Mouse (Mus musculus) hindbrain, embryonic 10.5 days (tissue): ENCODE measurements around the gene Ccl8. TPM values are rescaled to one million over a fixed set of nuclear protein-coding genes. Genes with fewer than 3 reads are reported as not detected.

Experiments
- DNase-seq: peaks from one replicate; pipeline ENCODE4 v3.0.0-alpha.2; 2017; ENCODE audit warnings: low spot score
- H3K27ac ChIP-seq: fragments of 300-500 bp; sonication (generic); 2 replicates; pipeline ENCODE4 v1.5.1; 2016; ENCODE audit warnings: mild to moderate bottlenecking, moderate library complexity
- H3K27me3 ChIP-seq: fragments of 300-500 bp; sonication (generic); 2 replicates; pipeline ENCODE4 v1.6.1; 2016; ENCODE audit warnings: mild to moderate bottlenecking; ENCODE audit not compliant: poor library complexity, insufficient read depth, severe bottlenecking
- H3K36me3 ChIP-seq: fragments of 300-500 bp; sonication (generic); 2 replicates; pipeline ENCODE4 v1.6.1; 2016; ENCODE audit warnings: mild to moderate bottlenecking, moderate library complexity
- H3K4me1 ChIP-seq: fragments of 300-500 bp; sonication (generic); replicated peaks from 2 replicates; pipeline ENCODE4 v1.6.1; 2016; ENCODE audit warnings: mild to moderate bottlenecking
- H3K4me3 ChIP-seq: fragments of 300-500 bp; sonication (generic); 2 replicates; pipeline ENCODE4 v1.5.1; 2016; ENCODE audit warnings: mild to moderate bottlenecking, moderate library complexity
- H3K9me3 ChIP-seq: fragments of 300-500 bp; sonication (generic); 2 replicates; pipeline ENCODE4 v1.6.1; 2016; ENCODE audit warnings: mild to moderate bottlenecking, moderate library complexity
- WGBS: fragments of 180-500 bp; shearing (Covaris S2); methylation state at CpG from one replicate; pipeline ENCODE4 v1.1.7; 2016; 5-methylcytosine and 5-hydroxymethylcytosine counted together
- polyA plus RNA-seq: library from polyadenylated mRNA; unstranded; fragments of >200 nt; fragmentation: Nextera tagmentation; extraction: Ambion mirVana; gene quantifications from 2 replicates; pipeline ENCODE4 v1.2.1, GENCODE M21; 2016

The Ccl8 gene
- polyA plus RNA-seq, 1 experiment from 2014 or later, result not detected

DNA sequence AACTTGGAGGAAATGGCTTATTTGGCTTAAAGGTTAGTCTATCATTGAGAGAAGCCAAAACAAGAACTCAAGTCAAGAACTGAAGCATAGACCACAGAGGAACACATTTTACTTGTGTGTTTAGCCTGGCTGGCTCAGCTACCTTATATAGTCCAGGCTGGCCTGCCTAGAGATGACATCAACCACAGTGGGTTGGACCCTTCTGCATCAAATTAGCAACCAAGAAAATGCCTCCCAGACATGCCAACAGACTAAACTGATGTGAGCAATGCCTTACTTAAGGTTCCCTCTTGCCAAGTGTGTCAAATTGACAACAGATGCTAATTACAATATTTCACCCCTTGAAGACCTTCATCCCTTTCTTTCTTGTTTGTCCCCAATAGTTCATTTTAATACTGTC lies 5.4 kb upstream of the Ccl8 start:
- DNase-seq, result no peak
- H3K27me3 ChIP-seq, result no peaks in the 10 kb centered on the region
- H3K4me3 ChIP-seq, result no peak overlapping the region
- H3K27ac ChIP-seq, result no peak overlapping the region
- H3K36me3 ChIP-seq, result no peaks in the 10 kb centered on the region
- no peaks in the 10 kb centered on the region for H3K4me1 ChIP-seq
- H3K9me3 ChIP-seq, result no peaks in the 10 kb centered on the region

DNA sequence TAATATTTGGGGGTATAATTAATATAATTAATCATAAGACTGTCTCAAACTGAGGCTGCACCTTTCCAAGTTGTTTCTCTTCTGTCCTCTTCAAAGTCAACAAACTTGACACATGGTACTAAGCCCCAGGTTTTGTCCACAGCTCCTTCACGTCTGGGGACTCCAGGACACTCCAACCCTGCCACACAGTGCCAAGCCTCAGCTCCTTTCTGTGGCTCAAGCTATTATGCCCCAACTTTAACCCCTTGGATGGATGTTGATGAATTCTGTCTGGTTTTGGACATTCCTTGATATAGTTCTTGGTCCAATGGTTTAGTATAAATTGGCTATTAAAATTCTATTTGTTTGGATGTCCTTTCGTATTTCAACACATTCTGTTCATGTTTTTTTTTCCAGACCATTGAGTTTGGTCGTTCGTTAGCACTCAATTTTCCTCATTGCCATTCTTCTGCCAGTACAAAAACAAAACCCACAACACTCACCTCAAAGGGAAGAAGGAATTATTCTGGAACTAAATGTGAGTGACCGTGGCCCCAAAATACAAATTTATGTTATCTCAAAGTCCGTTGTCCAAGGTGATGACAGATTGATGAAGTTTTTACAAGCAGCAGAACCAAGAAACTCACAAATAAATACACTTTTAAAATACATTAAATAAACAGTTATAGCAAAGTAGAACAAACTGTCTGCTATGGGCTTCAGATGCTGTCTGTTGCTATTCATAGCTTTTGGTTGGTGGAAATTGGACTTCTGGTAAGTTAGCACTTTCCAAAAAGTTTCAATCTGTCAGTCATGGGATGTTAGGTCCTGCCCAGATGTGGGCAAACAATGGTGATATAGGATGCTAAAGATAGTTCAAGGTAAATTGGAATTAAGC lies 4.4 kb upstream of the Ccl8 start:
- no peak overlapping the region for H3K27ac ChIP-seq
- H3K9me3 ChIP-seq, result no peaks in the 10 kb centered on the region
- H3K36me3 ChIP-seq, result no peaks in the 10 kb centered on the region
- no peaks in the 10 kb centered on the region for H3K27me3 ChIP-seq
- DNase-seq, result no peak
- 75% methylated on average over 6 of the region's 6 CpGs for WGBS
- no peaks in the 10 kb centered on the region for H3K4me1 ChIP-seq
- H3K4me3 ChIP-seq, result no peak overlapping the region

DNA sequence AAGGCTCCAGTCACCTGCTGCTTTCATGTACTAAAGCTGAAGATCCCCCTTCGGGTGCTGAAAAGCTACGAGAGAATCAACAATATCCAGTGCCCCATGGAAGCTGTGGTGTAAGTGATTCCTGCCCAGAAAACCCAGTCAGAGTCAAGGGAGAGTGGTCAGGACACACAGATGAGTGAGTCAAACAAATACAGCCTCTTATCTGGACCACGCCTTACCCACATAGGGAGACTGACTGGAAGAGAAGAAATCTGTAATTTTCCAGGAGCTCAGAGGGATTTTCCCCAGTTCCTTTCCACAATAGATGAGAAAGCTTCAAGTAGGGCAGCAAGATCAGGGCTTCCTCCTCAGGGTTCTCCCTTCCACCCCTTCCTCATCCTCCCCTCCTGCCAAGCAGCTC lies 1.1 kb downstream of the Ccl8 start:
- Histone ChIP-seq H3K27me3 (no peaks in the 10 kb centered on the region), H3K4me1 (no peaks in the 10 kb centered on the region), H3K36me3 (no peaks in the 10 kb centered on the region), H3K9me3 (no peaks in the 10 kb centered on the region), H3K27ac (no peak overlapping the region), H3K4me3 (no peak overlapping the region)
- no peak for DNase-seq
- 85% methylated on average over 3 of the region's 3 CpGs for WGBS

DNA sequence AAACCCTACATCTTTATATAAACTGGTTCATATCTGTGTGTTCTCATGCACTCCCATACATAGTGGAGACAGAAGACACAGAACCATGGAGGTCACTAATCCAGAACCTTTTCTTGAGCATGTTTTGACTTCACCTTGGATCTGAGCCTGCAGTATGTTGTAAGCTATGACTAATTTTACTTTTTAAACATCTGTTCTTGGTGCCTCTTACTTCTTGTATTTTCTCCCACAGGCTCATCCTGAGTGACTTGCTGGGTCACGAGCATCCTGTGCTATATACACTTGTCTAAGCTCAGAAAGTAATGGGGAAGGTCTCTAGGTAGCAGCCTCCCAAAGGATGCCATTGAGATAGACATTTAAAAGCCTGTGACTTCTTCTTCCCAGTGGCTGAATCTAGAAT lies 18.0 kb downstream of the Ccl8 start:
- H3K36me3 ChIP-seq, result no peaks in the 10 kb centered on the region
- no peak overlapping the region for H3K27ac ChIP-seq
- H3K9me3 ChIP-seq, result no peaks in the 10 kb centered on the region
- 67% methylated on average over 1 of the region's 1 CpGs for WGBS
- no peak for DNase-seq
- H3K4me1 ChIP-seq, result no peaks in the 10 kb centered on the region
- no peaks in the 10 kb centered on the region for H3K27me3 ChIP-seq
- no peak overlapping the region for H3K4me3 ChIP-seq

DNA sequence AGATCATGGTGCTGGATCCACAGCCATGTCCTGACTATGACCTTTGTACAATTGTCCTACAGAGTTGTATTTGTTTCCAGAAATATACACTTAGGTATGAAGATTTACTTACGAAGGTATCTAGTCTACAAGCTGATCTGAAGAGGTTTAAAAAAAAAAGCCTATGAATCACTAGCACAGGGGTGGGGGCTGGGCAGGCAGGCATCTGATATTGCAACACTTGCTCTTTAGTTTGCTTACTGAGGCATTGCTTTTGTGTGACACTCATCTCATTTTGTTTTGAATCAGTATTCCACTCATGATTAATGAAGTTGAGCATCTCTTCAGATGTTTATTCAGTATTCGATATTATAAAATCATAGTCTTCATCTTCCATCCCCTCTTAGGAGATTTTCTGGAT lies 21.2 kb downstream of the Ccl8 start:
- Histone ChIP-seq H3K9me3 (no peaks in the 10 kb centered on the region), H3K27me3 (no peaks in the 10 kb centered on the region), H3K27ac (no peak overlapping the region), H3K4me1 (no peaks in the 10 kb centered on the region), H3K4me3 (no peak overlapping the region), H3K36me3 (no peaks in the 10 kb centered on the region)
- 82% methylated on average over 2 of the region's 2 CpGs for WGBS
- DNase-seq, result no peak

DNA sequence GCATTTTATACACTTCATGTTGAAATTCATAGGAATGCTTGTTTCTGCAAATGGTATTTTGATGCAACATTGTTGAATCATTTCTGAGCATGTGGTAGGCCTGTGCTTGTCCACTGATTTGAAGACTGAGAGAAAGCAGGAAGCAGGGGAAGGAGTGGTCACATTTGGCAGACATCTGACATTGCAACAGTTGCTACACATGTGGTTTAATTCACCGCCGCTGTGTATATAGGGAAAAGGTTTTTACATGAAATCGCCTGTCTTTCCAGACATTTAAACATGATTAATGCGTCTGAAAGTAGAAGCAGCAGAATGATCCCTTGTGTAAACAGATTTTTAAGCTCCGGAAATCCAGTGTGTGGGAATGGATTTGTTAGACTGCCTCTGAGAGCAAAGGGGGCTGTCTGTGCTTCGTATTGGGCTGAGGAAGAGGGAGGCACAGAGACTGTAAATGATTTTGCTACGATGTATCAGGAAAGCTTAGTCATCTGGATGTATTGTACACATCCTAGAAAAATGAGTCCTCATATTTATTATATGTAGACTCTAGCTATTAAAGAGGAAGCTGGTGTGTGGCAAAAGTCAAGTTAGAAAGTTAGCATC lies 24.6 kb downstream of the Ccl8 start:
- WGBS, result 82% methylated on average over 7 of the region's 7 CpGs
- Histone ChIP-seq H3K9me3 (no peaks in the 10 kb centered on the region), H3K4me3 (no peak overlapping the region), H3K36me3 (no peaks in the 10 kb centered on the region), H3K27me3 (no peaks in the 10 kb centered on the region), H3K4me1 (no peaks in the 10 kb centered on the region), H3K27ac (no peak overlapping the region)
- no peak for DNase-seq

DNA sequence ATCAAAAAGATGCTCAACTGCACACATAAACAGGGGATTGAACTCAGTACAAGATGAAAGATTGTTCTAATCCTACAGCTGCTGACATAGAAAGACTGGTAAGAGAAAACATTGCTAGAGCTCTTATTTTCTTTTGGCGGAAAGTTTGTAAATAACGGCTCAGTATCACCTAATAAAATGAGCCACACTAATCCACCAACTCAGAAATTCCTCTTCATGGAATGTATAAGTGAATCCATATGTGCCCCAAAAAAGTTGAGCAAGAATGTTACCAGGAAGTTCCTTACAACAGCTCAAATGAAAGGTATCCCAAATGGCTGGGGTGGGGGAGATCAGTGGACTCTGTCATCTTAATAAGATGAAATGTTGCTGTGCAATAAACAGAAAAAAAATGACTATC lies 44.1 kb downstream of the Ccl8 start:
- WGBS, result 91% methylated on average over 2 of the region's 2 CpGs

DNA sequence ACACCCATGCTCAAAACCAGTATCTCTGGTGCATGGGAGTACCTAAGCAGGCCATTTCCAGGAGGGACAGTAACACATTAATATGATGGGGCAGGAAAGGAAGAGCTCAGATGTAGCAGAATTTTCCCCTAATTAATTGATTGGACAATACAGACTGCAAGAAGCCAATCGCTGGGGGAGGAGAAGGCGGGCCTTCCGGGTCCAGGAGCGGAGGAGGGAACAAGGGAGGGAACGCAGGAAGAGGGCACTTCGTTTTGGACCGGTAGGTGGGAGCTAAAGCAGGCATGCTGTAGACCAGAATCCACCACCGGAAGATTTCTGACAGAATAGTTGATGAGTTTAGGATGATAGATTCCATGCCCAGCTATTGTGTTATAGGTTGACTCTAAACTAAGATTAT lies 48.3 kb downstream of the Ccl8 start:
- no peaks in the 10 kb centered on the region for H3K27me3 ChIP-seq
- no peak overlapping the region for H3K27ac ChIP-seq
- no peak for DNase-seq
- H3K9me3 ChIP-seq, result no peaks in the 10 kb centered on the region
- no peak overlapping the region for H3K4me3 ChIP-seq
- no peaks in the 10 kb centered on the region for H3K4me1 ChIP-seq
- no peaks in the 10 kb centered on the region for H3K36me3 ChIP-seq
- WGBS, result 67% methylated on average over 8 of the region's 8 CpGs

More for the DNA sequence above, 44.1 kb downstream of the Ccl8 start:
- Histone ChIP-seq H3K4me1 (no peaks in the 10 kb centered on the region), H3K9me3 (no peaks in the 10 kb centered on the region), H3K4me3 (no peak overlapping the region), H3K36me3 (no peaks in the 10 kb centered on the region), H3K27me3 (no peaks in the 10 kb centered on the region), H3K27ac (no peak overlapping the region)
- DNase-seq, result no peak

Other genes with a start within 250 kb of the Ccl8 start
- 1.6 and 2.6 TPM in 2 replicates for gene Asic2, start 146.7 kb upstream of the Ccl8 start, polyA plus RNA-seq
- gene Ccl2, start 79.6 kb upstream of the Ccl8 start, polyA plus RNA-seq, result 0.80 and 1.0 TPM in 2 replicates
- not detected in 2 replicates for gene Gm17268, start 76.6 kb upstream of the Ccl8 start, polyA plus RNA-seq
- gene Ccl7, start 69.5 kb upstream of the Ccl8 start, polyA plus RNA-seq, result 0.21 TPM in 1 of 2 replicates, not detected in the other
- gene Ccl11, start 57.4 kb upstream of the Ccl8 start, polyA plus RNA-seq, result not detected in 2 replicates
- gene Ccl12, start 13.3 kb upstream of the Ccl8 start, polyA plus RNA-seq, result 0.56 and 1.3 TPM in 2 replicates
- not detected in 2 replicates for gene Ccl1, start 190.5 kb downstream of the Ccl8 start, polyA plus RNA-seq